Mouse (Mus musculus) MEL (cell line): Measurements from ENCODE around the gene Asdurf.
"Not testable (repeated sequence)": the region's sequence is repeated elsewhere in the genome, so short reads cannot be mapped to it uniquely, and the experiment has no call there.

Source experiments
- CHD1 ChIP-seq: IDR thresholded peaks from 2 replicates; pipeline ENCODE4 v1.6.1; 2012; ENCODE audit warnings: low read depth, mild to moderate bottlenecking, inconsistent platforms, low read length, improper control_type of control experiment
- CHD2 ChIP-seq: IDR thresholded peaks from 2 replicates; pipeline ENCODE4 v1.6.1; 2011; ENCODE audit warnings: low read length, improper control_type of control experiment
- CTCF ChIP-seq, 3 experiments: IDR thresholded peaks in 2 of 3; conservative IDR thresholded peaks in 1 of 3; 2 replicates each; pipeline ENCODE4 v1.5.1; 2011 to 2012; ENCODE audit warnings: low read length in 3 of 3, low read depth in 2 of 3, mild to moderate bottlenecking in 2 of 3, improper control_type of control experiment in 1 of 3, inconsistent platforms in 1 of 3, mixed read lengths in 1 of 3, moderate library complexity in 1 of 3; ENCODE audit not compliant: control insufficient read depth in 1 of 3, insufficient read depth in 1 of 3, poor library complexity in 1 of 3, severe bottlenecking in 1 of 3
- ELF1 ChIP-seq: IDR thresholded peaks from 2 replicates; pipeline ENCODE4 v1.6.1; 2014; ENCODE audit warnings: low read depth, mild to moderate bottlenecking, inconsistent platforms, low read length, improper control_type of control experiment, moderate library complexity
- EP300 ChIP-seq, 2 experiments: IDR thresholded peaks; 2 replicates each; pipeline ENCODE4 v1.6.1; 2011; ENCODE audit warnings: improper control_type of control experiment in 2 of 2, low read length in 2 of 2, low read depth in 1 of 2, mild to moderate bottlenecking in 1 of 2
- NRF1 ChIP-seq: IDR thresholded peaks from 2 replicates; pipeline ENCODE4 v1.6.1; 2014; ENCODE audit warnings: low read depth, mild to moderate bottlenecking, inconsistent platforms, low read length, improper control_type of control experiment, moderate library complexity; ENCODE audit not compliant: poor library complexity, insufficient read depth, severe bottlenecking
- POLR2A ChIP-seq, 2 experiments: IDR thresholded peaks; 2 replicates each; pipeline ENCODE4 v1.6.1; 2011 to 2012; ENCODE audit warnings: low read length in 2 of 2, mild to moderate bottlenecking in 2 of 2, control low read depth in 1 of 2, improper control_type of control experiment in 1 of 2, low read depth in 1 of 2, moderate library complexity in 1 of 2; ENCODE audit not compliant: control insufficient read depth in 1 of 2, insufficient read depth in 1 of 2, poor library complexity in 1 of 2
- RCOR1 ChIP-seq: IDR thresholded peaks from 2 replicates; pipeline ENCODE4 v1.6.1; 2012; ENCODE audit warnings: low read depth, mild to moderate bottlenecking, inconsistent platforms, low read length, improper control_type of control experiment
- SIN3A ChIP-seq: IDR thresholded peaks from 2 replicates; pipeline ENCODE4 v1.6.1; 2012; ENCODE audit warnings: low read length, improper control_type of control experiment, inconsistent platforms
- TAL1 ChIP-seq: IDR thresholded peaks from 2 replicates; pipeline ENCODE4 v1.6.1; 2012; ENCODE audit warnings: mild to moderate bottlenecking, inconsistent platforms, low read length, moderate library complexity, mixed read lengths
- USF1 ChIP-seq: IDR thresholded peaks from 2 replicates; pipeline ENCODE4 v1.6.1; 2014; ENCODE audit warnings: low read depth, mild to moderate bottlenecking, inconsistent platforms, low read length, improper control_type of control experiment, moderate library complexity
- ZC3H11A ChIP-seq: IDR thresholded peaks from 2 replicates; pipeline ENCODE4 v1.6.1; 2012; ENCODE audit warnings: low read depth, mild to moderate bottlenecking, inconsistent platforms, low read length, improper control_type of control experiment
- ZKSCAN1 ChIP-seq: IDR thresholded peaks from 2 replicates; pipeline ENCODE4 v1.6.1; 2012; ENCODE audit warnings: low read depth, mild to moderate bottlenecking, inconsistent platforms, low read length, improper control_type of control experiment, moderate library complexity

GRCm38 (mm10) chr1:53333527-53333926 lies 18.9 kb downstream of the Asdurf start:
- not testable (repeated sequence) for TF ChIP-seq CTCF (IDR thresholded peaks at IDR 0.05 in 2 of 3, conservative IDR thresholded peaks at IDR 0.05 in 1 of 3; ENCODE audit: control insufficient read depth in 1 of 3, insufficient read depth in 1 of 3, low read depth in 2 of 3, low read length in 3 of 3, poor library complexity in 1 of 3, severe bottlenecking in 1 of 3); NRF1; ELF1; EP300 (IDR thresholded peaks at IDR 0.05; ENCODE audit: low read depth in 1 of 2, low read length in 2 of 2); USF1; ZKSCAN1; CHD1; SIN3A; RCOR1; CHD2; TAL1; POLR2A (IDR thresholded peaks at IDR 0.05; ENCODE audit: control insufficient read depth in 1 of 2, insufficient read depth in 1 of 2, low read depth in 1 of 2, low read length in 2 of 2, poor library complexity in 1 of 2); ZC3H11A
